Mouse (Mus musculus) Patski (cell line): ENCODE measurements around the gene Gm17660. TPM values are rescaled to one million over a fixed set of nuclear protein-coding genes. Genes with fewer than 3 reads are reported as not detected.

Source experiments
- ATAC-seq: fragments of 100-300 bp; one replicate; pipeline ENCODE4 v1.8.0; 2021
- CTCF ChIA-PET: fragments of 350-600 bp; sonication (Branson Sonifier 250); formaldehyde crosslinking; loops from one replicate; lab custom pipeline; 2022; ENCODE audit warnings: inconsistent platforms; lab: Charles Lee
- POLR2A ChIA-PET: fragments of 350-600 bp; sonication (Branson Sonifier 250); formaldehyde crosslinking; loops from one replicate; lab custom pipeline; 2022; ENCODE audit warnings: antibody characterized with exemption, inconsistent platforms; lab: Charles Lee
- DNase-seq: peaks from one replicate; pipeline ENCODE4 v3.0.0-alpha.2; 2011; ENCODE audit warnings: low read depth, low spot score
- H3K27me3 ChIP-seq: fragments of 371-371 bp; one replicate; pipeline ENCODE4 v1.5.1; 2021
- CTCF ChIP-seq: fragments of 100-300 bp; IDR thresholded peaks from one replicate; pipeline ENCODE4 v1.5.1; 2021
- in situ Hi-C: fragments of 300-500 bp; cut with MboI; formaldehyde crosslinking; loops from 3 replicates; pipeline ENCODE4 v1.11.1; 2018; ENCODE audit warnings: low pct_unique_long_range_greater_than_20kb, mixed read lengths
- polyA plus RNA-seq: library from polyadenylated mRNA; unstranded; gene quantifications from one replicate; pipeline ENCODE4 v1.2.3, GENCODE M21; 2021

Gm17660 gene
- polyA plus RNA-seq, 1 experiment from 2014 or later: not detected

GRCm38 (mm10) chr5:104059628-104060027, 17.8 kb downstream of the Gm17660 start:
- DNase-seq (no peak), ATAC-seq (no peak)
- no peak for TF ChIP-seq CTCF
- CTCF ChIA-PET: interaction anchor here (2.0 to 3.7 kb wide), 2 partner anchors 15 to 59 kb away, joined by 6 to 25 read pairs; no protein-coding TSS in a partner anchor
- POLR2A ChIA-PET: interaction anchor here (0.6 kb wide), 2 partner anchors 14 to 60 kb away, joined by 4 read pairs; no protein-coding TSS in a partner anchor
- no peaks in the 10 kb centered on the region for H3K27me3 ChIP-seq
- in situ Hi-C loops: no loop called here

- DNase-seq (no peak), ATAC-seq (no peak)
- peak; percentile 60 for TF ChIP-seq CTCF
- in situ Hi-C loops: no loop called here
- ChIA-PET POLR2A (no interaction called here), CTCF (interaction anchor here (0.7 to 3.1 kb wide), 6 partner anchors 8 to 62 kb away, joined by 3 to 13 read pairs (median 4); no protein-coding TSS in a partner anchor)
- H3K27me3 ChIP-seq: no peaks in the 10 kb centered on the region
Measured at GRCm38 (mm10) chr5:104058021-104058420, 19.4 kb downstream of the Gm17660 start.

GRCm38 (mm10) chr5:104056295-104056694, 21.1 kb downstream of the Gm17660 start:
- CTCF ChIA-PET: interaction anchor here (1.0 to 3.1 kb wide), 6 partner anchors 8 to 61 kb away, joined by 3 to 13 read pairs (median 3); no protein-coding TSS in a partner anchor
- no peak for DNase-seq
- no peak for TF ChIP-seq CTCF
- in situ Hi-C loops: no loop called here
- H3K27me3 ChIP-seq: no peaks in the 10 kb centered on the region
- no peak for ATAC-seq
- POLR2A ChIA-PET: no interaction called here

GRCm38 (mm10) chr5:104055816-104056215, 21.6 kb downstream of the Gm17660 start:
- ATAC-seq (no peak), DNase-seq (no peak)
- no peak for TF ChIP-seq CTCF
- no peaks in the 10 kb centered on the region for H3K27me3 ChIP-seq
- ChIA-PET CTCF (interaction anchor here (1.0 to 2.1 kb wide), 4 partner anchors 14 to 60 kb away, joined by 3 to 13 read pairs (median 3); no protein-coding TSS in a partner anchor), POLR2A (interaction anchor here (0.6 kb wide), 1 partner anchor 402 kb away, joined by 3 read pairs; no protein-coding TSS in a partner anchor)
- in situ Hi-C loops: no loop called here

GRCm38 (mm10) chr5:104054938-104055337, 22.5 kb downstream of the Gm17660 start:
- in situ Hi-C loops: no loop called here
- no peak for ATAC-seq
- no peak for DNase-seq
- CTCF ChIA-PET: interaction anchor here (2.1 kb wide), 1 partner anchor 19 kb away, joined by 13 read pairs; no protein-coding TSS in a partner anchor
- TF ChIP-seq CTCF: no peak
- no peaks in the 10 kb centered on the region for H3K27me3 ChIP-seq
- POLR2A ChIA-PET: interaction anchor here (0.6 kb wide), 1 partner anchor 403 kb away, joined by 3 read pairs; no protein-coding TSS in a partner anchor

- DNase-seq: no peak
- in situ Hi-C loops: no loop called here
- CTCF ChIA-PET: interaction anchor here (1.1 kb wide), 1 partner anchor 53 kb away, joined by 4 read pairs; no protein-coding TSS in a partner anchor
- H3K27me3 ChIP-seq: no peaks in the 10 kb centered on the region
- peak; percentile 52 for TF ChIP-seq CTCF
- POLR2A ChIA-PET: no interaction called here
- ATAC-seq: no peak
Measured at GRCm38 (mm10) chr5:104052956-104053355, 24.5 kb downstream of the Gm17660 start.

- CTCF ChIA-PET: interaction anchor here (1.0 to 3.1 kb wide), 7 partner anchors 9 to 288 kb away, joined by 3 to 13 read pairs (median 4); partner anchors contain the start of gene Gm17660
- DNase-seq: no peak
- in situ Hi-C loops: loop anchor here (10.0 kb wide), 1 partner anchor 407 kb away; the partner anchor contains the start of gene Pkd2
- no peak for TF ChIP-seq CTCF
- POLR2A ChIA-PET: no interaction called here
- no peak for ATAC-seq
- no peaks in the 10 kb centered on the region for H3K27me3 ChIP-seq
Measured at GRCm38 (mm10) chr5:104048139-104048538, 29.3 kb downstream of the Gm17660 start.

- ChIA-PET POLR2A (no interaction called here), CTCF (interaction anchor here (1.0 to 3.1 kb wide), 7 partner anchors 8 to 288 kb away, joined by 3 to 13 read pairs (median 4); partner anchors contain the start of gene Gm17660)
- ATAC-seq (peak; percentile 42), DNase-seq (no peak)
- no peak for TF ChIP-seq CTCF
- H3K27me3 ChIP-seq: no peaks in the 10 kb centered on the region
- in situ Hi-C loops: loop anchor here (10.0 kb wide), 1 partner anchor 407 kb away; the partner anchor contains the start of gene Pkd2
Measured at GRCm38 (mm10) chr5:104047200-104048105, 30.0 kb downstream of the Gm17660 start.

- peak; percentile 95 for DNase-seq
- ChIA-PET POLR2A (no interaction called here), CTCF (interaction anchor here (1.0 kb wide), 1 partner anchor 55 kb away, joined by 3 read pairs; no protein-coding TSS in a partner anchor)
- ATAC-seq: peak; percentile 95
- no peaks in the 10 kb centered on the region for H3K27me3 ChIP-seq
- no peak for TF ChIP-seq CTCF
- in situ Hi-C loops: loop anchor here (10.0 kb wide), 1 partner anchor 408 kb away; the partner anchor contains the start of gene Pkd2
Measured at GRCm38 (mm10) chr5:104046256-104047199, 30.9 kb downstream of the Gm17660 start, which contains the start of gene Nudt9. TSS of gene Nudt9 (plus strand) at chr5:104046306.
